Mouse (Mus musculus) spleen, postnatal 0 days (tissue): Measurements from ENCODE around the gene Vmn2r56. TPM values are rescaled to one million over a fixed set of nuclear protein-coding genes. Genes with fewer than 3 reads are reported as not detected.

Source experiments
- polyA plus RNA-seq: library from polyadenylated mRNA; unstranded; fragments of >200 nt; fragmentation: Nextera tagmentation; extraction: Ambion mirVana; gene quantifications from 2 replicates; pipeline ENCODE4 v1.2.1, GENCODE M21; 2015

Vmn2r56 gene
- not detected in 2 replicates for polyA plus RNA-seq

GRCm38 (mm10) chr7:12734904-12735303 lies at the start of gene Vmn2r56:
TSS of gene Vmn2r56 (minus strand) at chr7:12735004.

GRCm38 (mm10) chr7:12684903-12685302 lies 49.9 kb downstream of the Vmn2r56 start, which contains the start of gene Vmn2r55:
TSS of gene Vmn2r55 (minus strand) at chr7:12685003.

GRCm38 (mm10) chr7:12640219-12640618 lies 94.6 kb downstream of the Vmn2r56 start, which contains the start of gene Vmn2r54:
TSS of gene Vmn2r54 (minus strand) at chr7:12640319.

Other genes with a start within 250 kb of the Vmn2r56 start
- gene 2900092C05Rik, start 222.5 kb downstream of the Vmn2r56 start, polyA plus RNA-seq, result not detected in 2 replicates
- gene Vmn2r53, start 126.2 kb downstream of the Vmn2r56 start, polyA plus RNA-seq, result not detected in 2 replicates
- gene Vmn2r54, start 94.7 kb downstream of the Vmn2r56 start, polyA plus RNA-seq, result not detected in 2 replicates
- not detected in 2 replicates for gene Vmn2r55, start 50.0 kb downstream of the Vmn2r56 start, polyA plus RNA-seq
- gene Zscan18, start 68.6 kb upstream of the Vmn2r56 start, polyA plus RNA-seq, result 0.49 and 0.86 TPM in 2 replicates
- 5.1 and 5.9 TPM in 2 replicates for gene Zfp329, start 83.9 kb upstream of the Vmn2r56 start, polyA plus RNA-seq
- 13.2 and 14.4 TPM in 2 replicates for gene Zfp110, start 99.8 kb upstream of the Vmn2r56 start, polyA plus RNA-seq
- gene Zfp128, start 146.2 kb upstream of the Vmn2r56 start, polyA plus RNA-seq, result 0.88 and 1.4 TPM in 2 replicates
- gene Zscan22, start 162.8 kb upstream of the Vmn2r56 start, polyA plus RNA-seq, result 3.8 and 4.0 TPM in 2 replicates
- 1,111 and 1,114 TPM in 2 replicates for gene Rps5, start 187.3 kb upstream of the Vmn2r56 start, polyA plus RNA-seq
- 0.06 and 0.12 TPM in 2 replicates for gene Rnf225, start 192.4 kb upstream of the Vmn2r56 start, polyA plus RNA-seq
- 3.1 and 3.2 TPM in 2 replicates for gene Zfp324, start 230.8 kb upstream of the Vmn2r56 start, polyA plus RNA-seq
- gene Zfp446, start 242.8 kb upstream of the Vmn2r56 start, polyA plus RNA-seq, result 2.8 and 3.1 TPM in 2 replicates